Mouse (Mus musculus) heart, postnatal 0 days (tissue): Measurements from ENCODE around the gene Alpi.

ENCODE experiments used
- CTCF ChIP-seq: IDR thresholded peaks from 2 replicates; pipeline ENCODE4 v1.5.1; 2016; ENCODE audit warnings: antibody characterized with exemption, control low read depth, low read depth
- EP300 ChIP-seq: IDR thresholded peaks from 2 replicates; pipeline ENCODE4 v1.6.1; 2016; ENCODE audit warnings: antibody characterized with exemption, low read depth

DNA sequence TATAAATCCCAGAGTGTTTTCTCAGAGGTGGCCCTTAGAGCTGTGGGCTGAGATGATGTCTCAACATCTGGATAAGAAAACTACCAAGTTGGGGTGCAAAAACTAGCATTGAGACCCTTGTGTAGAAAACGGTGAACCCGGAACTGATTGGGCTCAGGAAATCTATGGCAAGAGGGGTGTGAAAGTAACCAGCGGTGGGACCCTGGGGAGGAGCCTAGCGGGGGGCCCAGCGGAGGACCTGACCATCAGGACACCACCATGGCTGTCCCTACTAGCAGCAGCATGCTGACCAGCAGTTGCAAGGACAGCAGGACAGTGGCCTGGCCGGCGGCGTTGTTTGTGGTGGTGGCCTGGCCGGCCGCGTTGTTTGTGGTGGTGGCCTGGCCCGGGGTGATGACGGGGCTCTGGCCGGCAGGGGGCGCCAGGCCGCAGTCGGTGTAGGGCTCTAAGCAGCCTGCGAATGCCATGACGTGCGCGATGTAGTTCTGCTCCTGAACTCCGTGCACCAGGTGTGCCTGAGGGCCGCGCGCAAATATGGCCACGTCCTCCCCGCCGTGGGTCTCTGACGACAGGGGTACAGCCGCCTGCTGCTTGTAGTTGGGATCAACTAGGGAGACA lies 2.9 kb downstream of the Alpi start:
- TF ChIP-seq CTCF: peak; percentile 62
- TF ChIP-seq EP300: no peak
